Mouse (Mus musculus): ENCODE data around the gene Tbc1d1. TPM values are rescaled to one million over a fixed set of nuclear protein-coding genes. Genes with fewer than 3 reads are reported as not detected.
A peak's percentile ranks its signal among the peaks of the same experiment; 100 is the strongest.

Tbc1d1 gene
- polyA plus RNA-seq, 1 experiment from 2014 or later: 58.7 TPM

GRCm38 (mm10) chr5:64364432-64365125 is 208.5 kb downstream of the Tbc1d1 start:
- WGBS: 53% methylated on average over 7 of the region's 7 CpGs
- Histone ChIP-seq H3K4me3 (ENCODE audit: low read depth, low read length) (no peak overlapping the region), H3K9ac (no peak overlapping the region), H3K9me3 (ENCODE audit: low read depth, low read length) (no peaks in the 10 kb centered on the region), H3K36me3 (ENCODE audit: insufficient read depth) (no peaks in the 10 kb centered on the region), H3K4me1 (ENCODE audit: insufficient read depth) (peaks cover 24% of the 10 kb centered on the region), H3K27ac (ENCODE audit: low read depth) (no peak overlapping the region), H3K4me2 (no peak overlapping the region), H3K27me3 (ENCODE audit: insufficient read depth, low read length) (no peaks in the 10 kb centered on the region)
- no peak for TF ChIP-seq CTCF (IDR thresholded peaks at IDR 0.05; ENCODE audit: low read depth)
- 0 out of 2 replicates have a peak, but pooled peaks have one; percentile 16 for ATAC-seq (ENCODE audit: insufficient read depth)
- peak; percentile 62 for DNase-seq

- H3K27me3 ChIP-seq (ENCODE audit: insufficient read depth, low read length): no peaks in the 10 kb centered on the region
- H3K27ac ChIP-seq (ENCODE audit: low read depth): no peak overlapping the region
- H3K36me3 ChIP-seq (ENCODE audit: insufficient read depth): no peaks in the 10 kb centered on the region
- no peak for DNase-seq
- H3K9ac ChIP-seq: no peak overlapping the region
- no peak for ATAC-seq (ENCODE audit: insufficient read depth)
- H3K4me2 ChIP-seq: no peak overlapping the region
- 70% methylated on average over 11 of the region's 11 CpGs for WGBS
- no peak overlapping the region for H3K4me3 ChIP-seq (ENCODE audit: low read depth, low read length)
- H3K9me3 ChIP-seq (ENCODE audit: low read depth, low read length): no peaks in the 10 kb centered on the region
- no peak for TF ChIP-seq CTCF (IDR thresholded peaks at IDR 0.05; ENCODE audit: low read depth)
- peaks cover 18% of the 10 kb centered on the region for H3K4me1 ChIP-seq (ENCODE audit: insufficient read depth)
Observed at GRCm38 (mm10) chr5:64365187-64366066, 209.3 kb downstream of the Tbc1d1 start.

- DNase-seq: no peak
- Histone ChIP-seq H3K4me1 (ENCODE audit: insufficient read depth) (peaks cover 16% of the 10 kb centered on the region), H3K36me3 (ENCODE audit: insufficient read depth) (no peaks in the 10 kb centered on the region), H3K27ac (ENCODE audit: low read depth) (peak overlapping the region; percentile 83; the same call in 1 of the 2 replicates), H3K9ac (no peak overlapping the region), H3K4me3 (ENCODE audit: low read depth, low read length) (no peak overlapping the region), H3K4me2 (no peak overlapping the region), H3K9me3 (ENCODE audit: low read depth, low read length) (no peaks in the 10 kb centered on the region), H3K27me3 (ENCODE audit: insufficient read depth, low read length) (no peaks in the 10 kb centered on the region)
- TF ChIP-seq CTCF (IDR thresholded peaks at IDR 0.05; ENCODE audit: low read depth): no peak
- WGBS: 81% methylated on average over 9 of the region's 9 CpGs
- no peak for ATAC-seq (ENCODE audit: insufficient read depth)
Observed at GRCm38 (mm10) chr5:64366113-64366512, 210.0 kb downstream of the Tbc1d1 start.

GRCm38 (mm10) chr5:64367426-64367825 is 211.3 kb downstream of the Tbc1d1 start:
- Histone ChIP-seq H3K9me3 (ENCODE audit: low read depth, low read length) (no peaks in the 10 kb centered on the region), H3K27ac (ENCODE audit: low read depth) (peak overlapping the region; percentile 83), H3K4me3 (ENCODE audit: low read depth, low read length) (no peak overlapping the region), H3K4me1 (ENCODE audit: insufficient read depth) (peaks cover 16% of the 10 kb centered on the region), H3K4me2 (0 out of 2 replicates have a peak overlapping the region, but pooled peaks have one; percentile 23), H3K27me3 (ENCODE audit: insufficient read depth, low read length) (no peaks in the 10 kb centered on the region), H3K9ac (no peak overlapping the region), H3K36me3 (ENCODE audit: insufficient read depth) (no peaks in the 10 kb centered on the region)
- no peak for TF ChIP-seq CTCF (IDR thresholded peaks at IDR 0.05; ENCODE audit: low read depth)
- DNase-seq: peak; percentile 91
- peak; percentile 77 for ATAC-seq (ENCODE audit: insufficient read depth)
- WGBS: 11% methylated on average over 8 of the region's 8 CpGs

GRCm38 (mm10) chr5:64371331-64371831 is 215.3 kb downstream of the Tbc1d1 start:
- no peak for ATAC-seq (ENCODE audit: insufficient read depth)
- H3K4me1 ChIP-seq (ENCODE audit: insufficient read depth): peaks cover 13% of the 10 kb centered on the region
- no peaks in the 10 kb centered on the region for H3K27me3 ChIP-seq (ENCODE audit: insufficient read depth, low read length)
- H3K9me3 ChIP-seq (ENCODE audit: low read depth, low read length): no peaks in the 10 kb centered on the region
- H3K27ac ChIP-seq (ENCODE audit: low read depth): peak overlapping the region; percentile 42; the same call in 1 of the 2 replicates
- no peak for TF ChIP-seq CTCF (IDR thresholded peaks at IDR 0.05; ENCODE audit: low read depth)
- H3K4me2 ChIP-seq: no peak overlapping the region
- DNase-seq: peak; percentile 31
- no peak overlapping the region for H3K9ac ChIP-seq
- no peaks in the 10 kb centered on the region for H3K36me3 ChIP-seq (ENCODE audit: insufficient read depth)
- H3K4me3 ChIP-seq (ENCODE audit: low read depth, low read length): no peak overlapping the region

GRCm38 (mm10) chr5:64372292-64372961 is 216.3 kb downstream of the Tbc1d1 start:
- Histone ChIP-seq H3K27me3 (ENCODE audit: insufficient read depth, low read length) (no peaks in the 10 kb centered on the region), H3K4me2 (no peak overlapping the region), H3K4me1 (ENCODE audit: insufficient read depth) (peaks cover 12% of the 10 kb centered on the region), H3K9me3 (ENCODE audit: low read depth, low read length) (no peaks in the 10 kb centered on the region), H3K9ac (no peak overlapping the region), H3K36me3 (ENCODE audit: insufficient read depth) (no peaks in the 10 kb centered on the region), H3K4me3 (ENCODE audit: low read depth, low read length) (no peak overlapping the region), H3K27ac (ENCODE audit: low read depth) (no peak overlapping the region)
- TF ChIP-seq CTCF (IDR thresholded peaks at IDR 0.05; ENCODE audit: low read depth): no peak
- ATAC-seq (ENCODE audit: insufficient read depth) (no peak), DNase-seq (no peak)
- WGBS: 75% methylated on average over 13 of the region's 13 CpGs
